Mouse (Mus musculus) erythroblast, embryonic 14.5 days (primary cell): Measurements from ENCODE around the gene Fam107b. TPM values are rescaled to one million over a fixed set of nuclear protein-coding genes. Genes with fewer than 3 reads are reported as not detected.
"Not testable (repeated sequence)": the region's sequence is repeated elsewhere in the genome, so short reads cannot be mapped to it uniquely, and the experiment has no call there.

Experiments used
- H3K27me3 ChIP-seq: 2 replicates; pipeline ENCODE4 v1.6.1; 2012; ENCODE audit warnings: inconsistent platforms; ENCODE audit not compliant: control insufficient read depth
- H3K36me3 ChIP-seq: 2 replicates; pipeline ENCODE4 v1.6.1; 2012; ENCODE audit warnings: mild to moderate bottlenecking, inconsistent platforms; ENCODE audit not compliant: control insufficient read depth
- H3K4me1 ChIP-seq: 2 replicates; pipeline ENCODE4 v1.6.1; 2012; ENCODE audit warnings: inconsistent platforms; ENCODE audit not compliant: control insufficient read depth
- H3K4me3 ChIP-seq: replicated peaks from 2 replicates; pipeline ENCODE3; 2012; ENCODE audit warnings: moderate library complexity, mild to moderate bottlenecking, inconsistent platforms
- H3K9me3 ChIP-seq: 2 replicates; pipeline ENCODE4 v1.6.1; 2012; ENCODE audit warnings: low read length, inconsistent platforms, mixed read lengths; ENCODE audit not compliant: control insufficient read depth
- GATA1 ChIP-seq: IDR thresholded peaks from 2 replicates; pipeline ENCODE4 v1.6.1; 2012; ENCODE audit warnings: low read length, inconsistent platforms, mixed read lengths
- TAL1 ChIP-seq: IDR thresholded peaks from 3 replicates; pipeline ENCODE4 v1.6.1; 2012; ENCODE audit warnings: low read length, inconsistent platforms, mixed read lengths
- polyA plus RNA-seq: library from polyadenylated mRNA; stranded (reverse); fragments of >175 nt; gene quantifications from 2 replicates; pipeline ENCODE4 v1.2.3, GENCODE M21; 2012

Gene Fam107b
- polyA plus RNA-seq, 1 experiment = 0.90 TPM

DNA sequence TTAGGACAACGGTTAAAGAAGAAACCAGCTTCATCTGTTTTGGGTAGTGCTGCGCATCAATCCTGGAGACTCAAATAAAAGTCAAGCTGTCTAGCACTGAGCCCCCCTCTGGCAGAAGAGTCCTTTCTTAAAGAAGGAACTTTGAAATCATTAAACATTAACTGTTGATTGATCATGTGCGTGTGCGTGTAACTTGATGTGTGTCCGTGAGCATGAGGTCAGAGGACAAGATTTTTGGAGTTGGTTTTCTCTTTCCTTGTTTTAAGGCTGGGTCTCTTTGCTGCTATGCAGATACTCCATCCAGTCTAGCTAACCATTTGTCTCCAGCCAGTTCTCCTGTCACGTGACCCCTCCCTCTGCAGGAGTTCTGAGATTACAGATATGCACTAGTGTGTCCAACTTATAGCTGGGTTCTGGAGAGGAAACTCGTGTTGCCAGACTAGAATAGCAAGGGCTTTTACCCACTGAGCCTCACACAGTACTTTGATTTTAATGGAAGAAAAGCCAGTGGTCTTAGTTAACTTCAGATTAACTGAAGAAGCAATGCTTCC is 132.4 kb downstream of the Fam107b start:
- Histone ChIP-seq H3K27me3 (no peaks in the 10 kb centered on the region), H3K4me3 (no peak overlapping the region), H3K36me3 (no peaks in the 10 kb centered on the region), H3K9me3 (no peaks in the 10 kb centered on the region), H3K4me1 (peaks cover 4% of the 10 kb centered on the region; the same call in 1 of the 2 replicates)
- TF ChIP-seq TAL1 (no peak), GATA1 (no peak)

- Histone ChIP-seq H3K4me3 (no peak overlapping the region), H3K27me3 (no peaks in the 10 kb centered on the region), H3K36me3 (no peaks in the 10 kb centered on the region), H3K4me1 (peaks cover 4% of the 10 kb centered on the region; the same call in 1 of the 2 replicates), H3K9me3 (no peaks in the 10 kb centered on the region)
- no peak for TF ChIP-seq TAL1
- TF ChIP-seq GATA1 = no peak
Measured at GRCm38 (mm10) chr2:3703806-3704205, 133.5 kb downstream of the Fam107b start.

GRCm38 (mm10) chr2:3704311-3705162 is 134.2 kb downstream of the Fam107b start:
- Histone ChIP-seq H3K4me3 (no peak overlapping the region), H3K27me3 (no peaks in the 10 kb centered on the region), H3K36me3 (no peaks in the 10 kb centered on the region), H3K9me3 (no peaks in the 10 kb centered on the region), H3K4me1 (peaks cover 7% of the 10 kb centered on the region; the same call in 1 of the 2 replicates)
- no peak for TF ChIP-seq GATA1
- no peak for TF ChIP-seq TAL1

DNA sequence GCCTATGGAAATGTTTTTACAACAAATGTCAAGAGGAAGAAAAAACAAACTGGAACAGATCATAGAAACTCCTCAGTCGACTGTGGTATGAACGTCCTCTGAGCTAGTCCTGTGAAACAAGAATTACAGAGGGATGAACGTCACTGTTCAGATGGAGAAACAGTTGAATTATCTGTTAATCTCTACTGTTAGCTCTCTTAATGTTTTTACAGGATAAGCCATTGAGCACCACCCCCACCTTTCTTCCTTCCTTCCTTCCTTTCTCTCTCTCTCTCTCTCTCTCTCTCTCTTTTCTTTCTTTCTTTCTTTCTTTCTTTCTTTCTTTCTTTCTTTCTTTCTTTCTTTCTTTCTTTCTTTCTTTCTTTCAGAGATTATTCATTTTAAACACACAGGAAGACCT is 135.0 kb downstream of the Fam107b start:
- H3K4me1 ChIP-seq = peaks cover 12% of the 10 kb centered on the region
- H3K36me3 ChIP-seq, H3K9me3 ChIP-seq, H3K27me3 ChIP-seq, H3K4me3 ChIP-seq: not testable (repeated sequence)

- TF ChIP-seq TAL1 = no peak
- TF ChIP-seq GATA1 = no peak
- no peaks in the 10 kb centered on the region for H3K36me3 ChIP-seq
- H3K9me3 ChIP-seq = no peaks in the 10 kb centered on the region
- no peak overlapping the region for H3K4me3 ChIP-seq
- H3K4me1 ChIP-seq = peaks cover 20% of the 10 kb centered on the region
- H3K27me3 ChIP-seq = no peaks in the 10 kb centered on the region
Measured at GRCm38 (mm10) chr2:3707236-3707635, 136.9 kb downstream of the Fam107b start.

DNA sequence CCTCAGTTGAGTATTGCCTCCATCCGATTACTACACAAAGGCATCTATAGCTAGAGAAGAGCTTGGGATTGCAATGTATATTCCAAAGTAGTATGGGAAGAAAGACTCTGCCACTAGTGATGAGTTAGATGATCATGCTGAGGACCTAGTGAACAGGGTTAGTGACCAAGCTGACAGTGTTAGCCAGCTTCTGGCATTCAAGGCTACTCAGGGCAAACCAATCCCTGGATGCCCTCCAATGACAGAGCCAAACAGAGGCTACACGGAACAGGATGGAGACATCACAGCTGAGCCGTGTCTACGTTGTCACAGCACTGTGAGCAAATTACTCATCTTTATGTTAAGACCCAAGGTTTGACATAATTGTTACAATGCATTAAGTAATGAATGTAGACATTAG is 138.3 kb downstream of the Fam107b start:
- Histone ChIP-seq H3K27me3 (peaks cover 3% of the 10 kb centered on the region), H3K36me3 (no peaks in the 10 kb centered on the region), H3K4me1 (peaks cover 29% of the 10 kb centered on the region), H3K4me3 (no peak overlapping the region), H3K9me3 (no peaks in the 10 kb centered on the region)
- no peak for TF ChIP-seq TAL1

DNA sequence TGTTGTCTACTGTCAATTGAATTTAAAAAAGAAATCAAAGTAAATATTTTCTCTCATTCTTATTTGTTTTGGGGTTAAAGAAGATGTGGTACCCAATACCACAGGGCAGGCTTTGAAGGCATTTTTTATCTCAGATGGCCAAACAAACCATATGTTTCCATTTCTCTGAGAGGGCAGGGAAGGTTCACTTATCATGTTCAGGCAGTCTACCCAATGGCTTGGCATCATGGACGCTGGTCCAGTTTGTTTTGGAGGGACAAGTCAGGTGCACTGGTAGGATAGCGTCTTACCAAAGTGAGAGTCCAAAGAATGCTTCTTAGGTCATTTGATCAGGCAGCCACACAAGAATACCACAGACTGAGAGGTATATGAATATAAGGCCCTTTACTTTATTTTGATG is 139.6 kb downstream of the Fam107b start:
- H3K9me3 ChIP-seq = no peaks in the 10 kb centered on the region
- H3K27me3 ChIP-seq = peaks cover 14% of the 10 kb centered on the region
- TF ChIP-seq GATA1 (no peak), TAL1 (no peak)
- H3K4me1 ChIP-seq = peaks cover 34% of the 10 kb centered on the region
- H3K36me3 ChIP-seq = no peaks in the 10 kb centered on the region
- no peak overlapping the region for H3K4me3 ChIP-seq

- Histone ChIP-seq H3K4me1 (peaks cover 32% of the 10 kb centered on the region), H3K9me3 (no peaks in the 10 kb centered on the region), H3K36me3 (no peaks in the 10 kb centered on the region), H3K4me3 (no peak overlapping the region), H3K27me3 (peaks cover 17% of the 10 kb centered on the region)
- TF ChIP-seq GATA1 (no peak), TAL1 (no peak)
Measured at GRCm38 (mm10) chr2:3710521-3710920, 140.2 kb downstream of the Fam107b start.

DNA sequence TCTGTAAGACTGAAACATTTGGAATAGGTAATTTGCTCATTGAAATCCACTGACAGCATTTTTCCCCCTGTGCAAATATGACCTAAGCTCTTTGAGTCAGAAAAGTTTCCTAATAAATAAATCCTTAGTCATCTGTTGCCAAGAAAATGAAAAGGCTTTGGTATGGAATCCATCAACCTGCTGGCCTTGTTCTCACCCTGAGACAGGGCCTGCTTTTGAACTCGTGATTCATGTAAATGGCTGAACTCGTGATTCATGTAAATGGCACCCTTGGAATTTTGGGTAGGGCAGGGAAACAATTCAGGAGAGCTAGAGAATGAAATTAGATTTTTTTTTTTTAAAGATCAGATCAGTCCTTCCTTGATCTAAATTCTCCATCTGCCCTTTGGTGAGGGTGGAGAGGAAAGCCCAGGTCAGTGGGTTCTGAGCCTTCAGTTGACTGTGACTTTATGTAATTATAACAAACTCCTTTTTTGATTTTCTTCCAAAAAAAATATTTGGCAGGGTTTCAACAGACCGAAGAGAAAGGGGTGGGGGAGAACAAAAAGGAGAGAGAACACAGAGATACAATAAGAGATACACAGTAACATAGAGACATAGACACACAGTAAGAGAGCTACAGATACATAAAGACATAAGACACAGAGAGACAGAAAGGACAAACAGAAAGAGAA is 142.2 kb downstream of the Fam107b start:
- TF ChIP-seq GATA1 = no peak
- no peak for TF ChIP-seq TAL1
- no peaks in the 10 kb centered on the region for H3K36me3 ChIP-seq
- H3K27me3 ChIP-seq = peaks cover 20% of the 10 kb centered on the region
- no peaks in the 10 kb centered on the region for H3K9me3 ChIP-seq
- no peak overlapping the region for H3K4me3 ChIP-seq
- peaks cover 32% of the 10 kb centered on the region for H3K4me1 ChIP-seq
